Mouse (Mus musculus) left cerebral cortex, postnatal 25 days (tissue): Measurements from ENCODE around the gene Oaz3. TPM values are rescaled to one million over a fixed set of nuclear protein-coding genes. Genes with fewer than 3 reads are reported as not detected.

Experiments
- DNase-seq, 2 experiments: peaks; one replicate each; pipeline ENCODE4 v3.0.0; 2022; ENCODE audit warnings: low spot score in 2 of 2, mixed read lengths in 1 of 2
- intact Hi-C: fragments of 180-260 bp; cut with DNase I; formaldehyde crosslinking; loops from one replicate; pipeline ENCODE4 v1.15.1; 2025
- total RNA-seq, 2 experiments: library from RNA; stranded (reverse); gene quantifications; 2 replicates each; pipeline ENCODE4 v1.2.3; 2021

Gene Oaz3
- not detected for total RNA-seq

GRCm38 (mm10) chr3:94443597-94443964 is at the start of gene Oaz3:
Gene Oaz3 (minus strand): TSS chr3:94443915.
- DNase-seq = no peak
- intact Hi-C loops = loop anchor here (5.0 kb wide), 1 partner anchor 76 kb away; no protein-coding TSS in a partner anchor

GRCm38 (mm10) chr3:94487581-94487980 is 43.9 kb upstream of the Oaz3 start:
- intact Hi-C loops = no loop called here
- no peak for DNase-seq

- DNase-seq = no peak
- intact Hi-C loops = no loop called here
Measured at GRCm38 (mm10) chr3:94485922-94486321, 42.2 kb upstream of the Oaz3 start.

- intact Hi-C loops = no loop called here
- DNase-seq = peak; percentile 97 to 99
Measured at GRCm38 (mm10) chr3:94483790-94484439, 40.2 kb upstream of the Oaz3 start.

GRCm38 (mm10) chr3:94482764-94483385 is 39.2 kb upstream of the Oaz3 start:
- intact Hi-C loops = no loop called here
- no peak for DNase-seq

- intact Hi-C loops = no loop called here
- DNase-seq = no peak
Measured at GRCm38 (mm10) chr3:94481429-94481828, 37.7 kb upstream of the Oaz3 start.

GRCm38 (mm10) chr3:94480291-94480884 is 36.7 kb upstream of the Oaz3 start, which contains the start of gene Riiad1:
Gene Riiad1 (minus strand): TSS chr3:94480341.
- DNase-seq = no peak
- intact Hi-C loops = no loop called here

- intact Hi-C loops = loop anchor here (2.0 kb wide), 1 partner anchor 15 kb away; no protein-coding TSS in a partner anchor
- DNase-seq = no peak
Measured at GRCm38 (mm10) chr3:94479564-94479963, 35.8 kb upstream of the Oaz3 start.

- no peak for DNase-seq
- intact Hi-C loops = loop anchor here (2.0 kb wide), 1 partner anchor 14 kb away; no protein-coding TSS in a partner anchor
Measured at GRCm38 (mm10) chr3:94478591-94479169, 35.0 kb upstream of the Oaz3 start.

- intact Hi-C loops = loop anchor here (2.0 kb wide), 1 partner anchor 13 kb away; no protein-coding TSS in a partner anchor
Measured at GRCm38 (mm10) chr3:94477981-94478422, 34.3 kb upstream of the Oaz3 start, which contains the start of gene Celf3. Gene Celf3 (plus strand): TSS chr3:94478295.

GRCm38 (mm10) chr3:94477444-94477843 is 33.7 kb upstream of the Oaz3 start:
- intact Hi-C loops = no loop called here
- DNase-seq = peak; percentile 64 to 91

More at GRCm38 (mm10) chr3:94477981-94478422, 34.3 kb upstream of the Oaz3 start, which contains the start of gene Celf3:
- DNase-seq = peak; percentile 64 to 86

- intact Hi-C loops = no loop called here
Measured at GRCm38 (mm10) chr3:94476301-94477035, 32.8 kb upstream of the Oaz3 start.

GRCm38 (mm10) chr3:94473567-94474232 is 30.0 kb upstream of the Oaz3 start:
- no peak for DNase-seq
- intact Hi-C loops = no loop called here

More at GRCm38 (mm10) chr3:94476301-94477035, 32.8 kb upstream of the Oaz3 start:
- DNase-seq = no peak

GRCm38 (mm10) chr3:94473115-94473505 is 29.4 kb upstream of the Oaz3 start:
- intact Hi-C loops = no loop called here
- peak; percentile 24 to 44 for DNase-seq

- peak in 1 of 2 experiments; percentile 17 for DNase-seq
- intact Hi-C loops = no loop called here
Measured at GRCm38 (mm10) chr3:94472447-94473114, 28.9 kb upstream of the Oaz3 start.

GRCm38 (mm10) chr3:94468931-94469330 is 25.2 kb upstream of the Oaz3 start:
- intact Hi-C loops = loop anchor here (5.0 kb wide), 1 partner anchor 368 kb away; the partner anchor contains the start of gene Pogz
- DNase-seq = no peak

GRCm38 (mm10) chr3:94465632-94466430 is 22.1 kb upstream of the Oaz3 start:
- DNase-seq = peak; percentile 55 to 92
- intact Hi-C loops = loop anchor here (2.0 to 5.0 kb wide), 2 partner anchors 13 to 371 kb away; partner anchors contain the start of genes Celf3 and Pogz
